Mouse (Mus musculus) neural tube, embryonic 13.5 days (tissue): Measurements from ENCODE around the gene Proca1. TPM values are rescaled to one million over a fixed set of nuclear protein-coding genes. Genes with fewer than 3 reads are reported as not detected.
A peak's percentile ranks its signal among the peaks of the same experiment; 100 is the strongest.

Experiments
- ATAC-seq: fragments of 200-750 bp; cut with Nextera tagmentation; 2 replicates; pipeline ENCODE4 v1.8.0; 2017; ENCODE audit warnings: low read depth, mild to moderate bottlenecking, moderate TSS enrichment, moderate library complexity
- H3K27ac ChIP-seq: fragments of 300-500 bp; sonication (generic); replicated peaks from 2 replicates; pipeline ENCODE4 v1.5.1; 2015; ENCODE audit warnings: moderate library complexity, mild to moderate bottlenecking, inconsistent platforms
- H3K27me3 ChIP-seq: fragments of 300-500 bp; sonication (generic); 2 replicates; pipeline ENCODE4 v1.6.1; 2015; ENCODE audit warnings: mild to moderate bottlenecking, inconsistent platforms
- H3K36me3 ChIP-seq: fragments of 300-500 bp; sonication (generic); 2 replicates; pipeline ENCODE4 v1.6.1; 2015; ENCODE audit warnings: mild to moderate bottlenecking, inconsistent platforms
- H3K4me1 ChIP-seq: fragments of 300-500 bp; sonication (generic); replicated peaks from 2 replicates; pipeline ENCODE4 v1.6.1; 2015; ENCODE audit warnings: inconsistent platforms
- H3K4me2 ChIP-seq: fragments of 300-500 bp; sonication (generic); 2 replicates; pipeline ENCODE4 v1.6.1; 2015; ENCODE audit warnings: inconsistent platforms, mild to moderate bottlenecking, moderate library complexity
- H3K4me3 ChIP-seq: fragments of 300-500 bp; sonication (generic); 2 replicates; pipeline ENCODE4 v1.5.1; 2015; ENCODE audit warnings: mild to moderate bottlenecking, inconsistent platforms
- H3K9ac ChIP-seq: fragments of 300-500 bp; sonication (generic); 2 replicates; pipeline ENCODE4 v1.6.1; 2015; ENCODE audit warnings: moderate library complexity, mild to moderate bottlenecking, inconsistent platforms
- H3K9me3 ChIP-seq: fragments of 300-500 bp; sonication (generic); 2 replicates; pipeline ENCODE4 v1.6.1; 2016; ENCODE audit warnings: inconsistent platforms
- WGBS: fragments of 180-500 bp; shearing (Covaris S2); methylation state at CpG from one replicate; pipeline ENCODE4 v1.1.7; 2015; 5-methylcytosine and 5-hydroxymethylcytosine counted together
- polyA plus RNA-seq: library from polyadenylated mRNA; unstranded; fragments of >200 nt; fragmentation: Nextera tagmentation; extraction: Ambion mirVana; gene quantifications from 2 replicates; pipeline ENCODE4 v1.2.1, GENCODE M21; 2015

Proca1 gene
- polyA plus RNA-seq, 1 experiment from 2014 or later = 2.3 TPM

DNA sequence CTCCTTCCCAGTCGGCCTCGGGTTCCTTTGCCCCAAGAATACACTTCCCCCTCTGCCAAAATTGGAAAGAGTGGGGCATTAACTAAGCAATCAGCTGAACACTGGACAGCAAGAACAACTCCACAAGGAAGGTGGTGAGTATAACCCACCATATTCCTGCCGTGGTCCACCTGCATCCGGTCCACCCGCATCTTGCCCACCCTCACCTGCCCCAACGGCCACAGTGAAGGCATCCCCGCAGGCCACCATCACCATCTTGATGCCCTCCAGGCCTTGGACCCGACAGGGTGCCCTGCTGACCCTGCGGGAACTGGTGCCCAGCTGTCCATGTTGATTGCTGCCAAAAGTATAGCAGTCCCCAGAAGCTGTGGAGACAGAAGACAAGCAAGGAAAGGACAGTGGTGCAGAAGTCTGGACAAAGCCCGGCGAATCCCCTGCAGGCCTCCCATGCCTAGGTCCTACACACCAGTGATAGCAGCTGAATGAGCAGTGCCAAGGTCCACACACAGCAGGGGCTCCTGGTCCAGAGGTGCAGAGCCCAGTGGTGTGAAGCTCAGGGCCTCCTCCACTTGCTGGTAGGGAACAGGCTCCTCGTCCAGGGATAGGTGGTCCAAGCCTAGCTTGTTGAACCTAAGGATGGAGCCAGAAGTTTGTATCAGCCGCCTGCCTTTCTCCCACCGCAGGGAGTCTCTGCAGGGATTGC, 25.8 kb upstream of the Proca1 start:
- Histone ChIP-seq H3K4me3 (no peak overlapping the region), H3K9me3 (no peaks in the 10 kb centered on the region), H3K27ac (no peak overlapping the region), H3K36me3 (peaks cover 1% of the 10 kb centered on the region; the same call in 1 of the 2 replicates), H3K4me1 (peaks cover 23% of the 10 kb centered on the region), H3K4me2 (no peak overlapping the region), H3K9ac (no peak overlapping the region), H3K27me3 (no peaks in the 10 kb centered on the region)
- no peak for ATAC-seq
- 90% methylated on average over 14 of the region's 14 CpGs for WGBS

DNA sequence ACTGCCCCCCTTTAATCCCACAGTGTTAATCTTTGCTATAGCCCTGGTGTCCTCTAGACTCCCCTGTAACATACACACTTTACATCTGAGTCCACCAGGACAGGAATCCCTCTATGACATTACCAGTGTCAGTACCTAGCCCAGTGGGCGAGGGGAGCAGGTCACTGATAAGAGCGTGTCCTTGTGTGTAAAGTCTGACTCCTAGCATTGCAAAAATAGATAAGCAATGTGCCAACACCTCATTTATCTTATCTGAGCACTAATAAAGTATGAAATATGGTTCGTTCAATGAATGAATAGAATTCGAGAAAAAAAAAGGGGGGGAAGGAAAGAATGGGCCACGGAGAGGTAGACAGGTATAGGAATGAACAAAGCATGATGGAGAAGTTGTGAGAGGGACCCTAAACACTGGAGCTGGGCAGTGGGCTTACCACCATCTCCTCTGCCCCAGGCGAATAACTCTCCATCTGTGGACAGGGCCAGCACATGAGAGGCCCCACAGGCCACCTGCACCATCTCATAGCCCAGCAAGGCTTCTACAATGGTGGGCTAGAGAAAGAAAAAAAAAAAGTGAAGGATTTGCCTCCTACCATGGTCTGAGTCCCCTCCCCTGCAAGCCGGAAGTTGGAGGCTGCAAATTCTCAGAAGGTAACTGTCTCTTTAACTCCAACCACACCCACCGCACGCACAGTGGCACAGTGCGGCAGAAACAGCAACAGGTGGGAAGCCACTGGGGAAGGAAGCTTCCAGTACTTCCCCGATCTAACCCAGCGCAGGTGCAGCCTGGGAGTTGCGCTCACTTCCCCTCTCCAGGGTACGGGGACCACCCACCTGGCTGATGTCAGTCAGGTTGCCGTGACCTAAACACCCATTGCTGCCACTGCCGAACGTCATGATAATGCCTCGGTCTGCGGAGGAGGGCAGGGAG, 24.4 kb upstream of the Proca1 start:
- no peak overlapping the region for H3K4me3 ChIP-seq
- 57% methylated on average over 19 of the region's 19 CpGs for WGBS
- H3K27me3 ChIP-seq = no peaks in the 10 kb centered on the region
- no peak overlapping the region for H3K9ac ChIP-seq
- no peaks in the 10 kb centered on the region for H3K9me3 ChIP-seq
- no peak for ATAC-seq
- no peak overlapping the region for H3K27ac ChIP-seq
- no peaks in the 10 kb centered on the region for H3K36me3 ChIP-seq
- H3K4me2 ChIP-seq = no peak overlapping the region
- peaks cover 9% of the 10 kb centered on the region for H3K4me1 ChIP-seq

DNA sequence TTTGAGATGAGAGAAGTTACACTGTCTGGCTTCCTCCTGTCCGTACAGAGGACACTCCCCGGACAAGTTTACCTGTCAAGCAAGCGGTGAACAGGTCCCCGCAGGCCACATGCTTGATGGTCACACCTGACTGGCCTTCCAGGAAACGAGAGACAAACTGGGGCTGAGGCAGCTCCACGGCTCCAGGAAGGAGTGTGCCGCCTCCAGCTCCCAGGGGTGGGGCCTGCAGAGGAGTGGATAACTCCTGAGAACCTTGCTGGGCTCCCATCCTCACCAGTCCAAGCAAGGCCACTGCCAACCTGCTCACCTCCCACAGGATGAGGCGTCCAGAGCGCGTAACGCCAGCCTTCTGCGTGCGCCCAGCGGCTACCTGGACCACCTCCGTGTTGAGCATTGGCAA, 22.9 kb upstream of the Proca1 start:
- Histone ChIP-seq H3K27ac (no peak overlapping the region), H3K4me2 (no peak overlapping the region), H3K9ac (no peak overlapping the region), H3K36me3 (no peaks in the 10 kb centered on the region), H3K4me1 (peaks cover 8% of the 10 kb centered on the region), H3K27me3 (no peaks in the 10 kb centered on the region), H3K4me3 (no peak overlapping the region), H3K9me3 (no peaks in the 10 kb centered on the region)
- WGBS = 93% methylated on average over 15 of the region's 15 CpGs
- no peak for ATAC-seq

DNA sequence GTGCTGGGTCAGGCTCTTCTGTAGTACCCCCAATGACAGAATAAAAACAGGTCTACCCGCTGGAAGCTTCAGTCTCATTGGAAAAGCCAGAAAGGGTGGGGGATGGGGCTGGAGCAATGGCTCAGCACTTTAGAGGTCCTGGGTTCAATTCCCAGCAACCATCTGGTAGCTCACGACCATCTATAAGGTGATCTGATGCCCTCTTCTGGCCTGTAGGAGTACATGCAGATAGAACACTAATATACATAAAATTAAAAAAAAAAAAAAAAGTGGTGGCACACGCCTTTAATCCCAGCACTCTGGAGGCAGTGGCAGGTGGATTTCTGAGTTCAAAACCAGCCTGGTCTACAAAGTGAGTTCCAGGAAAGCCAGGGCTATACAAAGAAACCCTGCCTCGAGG, 21.9 kb upstream of the Proca1 start:
- Histone ChIP-seq H3K4me1 (peaks cover 6% of the 10 kb centered on the region), H3K4me3 (no peak overlapping the region), H3K27me3 (no peaks in the 10 kb centered on the region), H3K9me3 (no peaks in the 10 kb centered on the region), H3K36me3 (no peaks in the 10 kb centered on the region), H3K27ac (no peak overlapping the region), H3K9ac (no peak overlapping the region), H3K4me2 (no peak overlapping the region)
- WGBS = 72% methylated on average over 4 of the region's 4 CpGs
- no peak for ATAC-seq

DNA sequence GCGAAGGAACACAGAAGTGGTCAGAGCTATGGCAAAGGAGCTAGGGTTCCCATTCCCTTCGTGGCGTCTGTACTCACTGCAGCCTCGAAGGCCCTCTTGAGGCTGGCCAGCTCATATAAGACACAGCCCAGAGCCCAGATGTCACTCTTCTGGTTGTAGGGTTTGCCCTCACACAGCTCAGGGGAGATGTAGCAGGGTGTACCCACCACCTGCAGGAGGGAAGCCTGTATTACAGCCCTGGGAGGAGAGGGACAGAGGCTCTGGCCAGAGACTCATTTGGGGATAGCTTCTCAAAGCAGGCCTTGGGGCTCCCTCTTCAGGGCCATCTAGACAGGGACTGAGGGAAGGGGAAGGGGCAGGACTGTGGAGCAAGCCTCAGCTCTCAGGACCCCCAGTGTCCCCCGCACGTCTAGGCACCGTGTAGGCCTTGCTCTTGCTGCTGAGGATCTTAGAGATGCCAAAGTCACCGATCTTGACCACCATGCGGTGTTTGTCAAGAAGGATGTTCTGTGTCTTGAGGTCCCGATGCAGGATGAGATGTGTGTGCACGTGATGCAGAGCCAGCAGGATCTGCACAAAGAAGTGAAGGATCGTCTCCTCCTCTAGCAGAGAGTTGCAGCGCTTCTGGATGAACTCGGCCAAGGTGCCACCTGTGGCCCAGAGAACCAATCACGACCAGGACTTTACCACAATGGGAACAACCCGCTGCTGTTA, 21.0 kb upstream of the Proca1 start:
- no peak for ATAC-seq
- no peaks in the 10 kb centered on the region for H3K36me3 ChIP-seq
- no peaks in the 10 kb centered on the region for H3K9me3 ChIP-seq
- H3K9ac ChIP-seq = no peak overlapping the region
- no peak overlapping the region for H3K27ac ChIP-seq
- no peak overlapping the region for H3K4me2 ChIP-seq
- no peaks in the 10 kb centered on the region for H3K27me3 ChIP-seq
- WGBS = 81% methylated on average over 16 of the region's 16 CpGs
- H3K4me3 ChIP-seq = no peak overlapping the region
- H3K4me1 ChIP-seq = peaks cover 13% of the 10 kb centered on the region

DNA sequence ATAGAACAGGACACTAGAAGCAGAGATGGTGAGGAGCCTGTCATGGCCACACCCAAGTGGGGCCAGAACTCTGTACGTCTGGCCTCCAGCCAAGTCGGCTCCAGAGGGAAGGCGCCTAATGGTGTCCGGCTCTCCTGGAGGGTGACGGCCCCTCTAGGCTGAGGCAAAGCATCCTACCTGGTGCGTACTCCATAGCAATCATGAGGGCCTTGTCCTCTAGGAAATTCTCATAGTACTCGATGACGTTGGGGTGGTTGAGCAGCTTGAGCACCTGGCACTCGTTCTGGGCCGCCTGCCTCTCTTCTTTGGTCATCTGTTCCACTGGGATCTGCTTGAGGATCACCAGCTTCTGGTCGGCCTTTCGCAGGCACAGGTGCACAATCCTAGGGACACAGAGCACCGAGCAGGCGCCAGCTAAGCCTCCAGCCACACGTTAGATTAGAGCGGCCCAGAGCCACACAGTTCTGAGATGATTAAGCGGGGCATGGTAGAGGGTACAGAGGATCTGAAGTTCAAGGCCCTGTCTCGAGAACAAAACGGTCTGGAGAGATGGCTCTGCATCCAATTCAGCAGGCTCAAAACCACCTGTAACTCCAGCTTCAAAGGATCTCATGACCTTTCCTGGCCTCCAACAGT, 20.3 kb upstream of the Proca1 start:
- H3K4me2 ChIP-seq = no peak overlapping the region
- no peaks in the 10 kb centered on the region for H3K36me3 ChIP-seq
- H3K4me1 ChIP-seq = peaks cover 18% of the 10 kb centered on the region
- no peaks in the 10 kb centered on the region for H3K27me3 ChIP-seq
- WGBS = 87% methylated on average over 19 of the region's 19 CpGs
- H3K9ac ChIP-seq = no peak overlapping the region
- H3K4me3 ChIP-seq = no peak overlapping the region
- H3K27ac ChIP-seq = no peak overlapping the region
- H3K9me3 ChIP-seq = no peaks in the 10 kb centered on the region
- no peak for ATAC-seq

DNA sequence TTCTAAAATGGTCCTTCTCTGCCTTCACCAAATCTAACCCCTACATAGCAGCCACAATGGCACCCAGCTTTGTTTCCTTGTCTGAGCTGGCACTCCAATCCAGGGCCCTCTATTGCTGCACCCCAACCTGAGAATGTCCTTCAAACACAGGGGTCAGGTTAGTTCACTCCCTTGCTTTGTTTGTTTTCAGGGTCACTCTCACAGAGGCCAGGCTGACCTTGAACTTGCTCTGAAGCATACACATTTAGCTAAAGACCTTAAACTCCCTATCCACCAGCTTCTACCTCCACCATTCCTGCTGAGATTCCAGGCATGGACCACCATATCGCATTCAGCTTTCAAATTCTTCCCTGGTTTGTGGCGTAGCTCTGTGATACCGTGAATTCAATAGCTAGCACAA, 18.7 kb upstream of the Proca1 start:
- Histone ChIP-seq H3K36me3 (peaks cover 3% of the 10 kb centered on the region), H3K4me1 (peaks cover 33% of the 10 kb centered on the region), H3K9me3 (no peaks in the 10 kb centered on the region), H3K4me3 (no peak overlapping the region), H3K27me3 (no peaks in the 10 kb centered on the region), H3K4me2 (no peak overlapping the region), H3K27ac (no peak overlapping the region), H3K9ac (no peak overlapping the region)
- no peak for ATAC-seq
- 92% methylated on average over 3 of the region's 3 CpGs for WGBS

DNA sequence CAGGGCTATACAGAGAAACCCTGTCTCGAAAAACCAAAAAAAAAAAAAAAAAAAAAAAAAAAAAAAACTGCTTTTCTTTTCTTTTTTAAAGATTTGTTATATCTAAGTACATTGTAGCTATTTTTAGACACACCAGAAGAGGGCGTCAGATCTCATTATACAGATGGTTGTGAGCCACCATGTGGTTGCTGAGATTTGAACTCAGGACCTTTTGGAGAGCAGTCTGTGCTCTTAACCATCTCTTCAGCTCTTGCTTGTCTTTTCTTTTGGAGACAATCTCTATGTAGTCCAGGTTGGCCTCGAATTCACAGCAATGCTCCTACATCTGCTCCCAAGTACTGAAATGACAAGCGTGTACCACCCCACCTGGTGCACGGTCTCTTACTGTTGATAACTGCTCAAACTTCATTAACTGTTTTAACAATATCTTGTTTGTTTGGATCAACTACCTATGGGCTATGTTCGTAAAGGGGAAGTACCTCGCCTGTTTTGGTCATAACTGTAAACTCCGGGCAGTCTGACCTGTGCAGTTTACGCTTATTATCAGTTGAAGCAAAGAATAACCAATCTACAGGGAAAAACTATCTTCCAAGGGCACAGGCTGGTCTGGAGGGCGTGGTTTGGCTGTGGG, 17.3 kb upstream of the Proca1 start:
- H3K4me1 ChIP-seq = peaks cover 47% of the 10 kb centered on the region
- peak overlapping the region; percentile 78 for H3K4me2 ChIP-seq
- peak overlapping the region; percentile 52 for H3K4me3 ChIP-seq
- WGBS = 5% methylated on average over 9 of the region's 10 CpGs
- no peak for ATAC-seq
- no peaks in the 10 kb centered on the region for H3K9me3 ChIP-seq
- H3K27ac ChIP-seq = peak overlapping the region; percentile 50
- peak overlapping the region; percentile 79; the same call in 1 of the 2 replicates for H3K9ac ChIP-seq
- peaks cover 17% of the 10 kb centered on the region for H3K36me3 ChIP-seq
- H3K27me3 ChIP-seq = no peaks in the 10 kb centered on the region

DNA sequence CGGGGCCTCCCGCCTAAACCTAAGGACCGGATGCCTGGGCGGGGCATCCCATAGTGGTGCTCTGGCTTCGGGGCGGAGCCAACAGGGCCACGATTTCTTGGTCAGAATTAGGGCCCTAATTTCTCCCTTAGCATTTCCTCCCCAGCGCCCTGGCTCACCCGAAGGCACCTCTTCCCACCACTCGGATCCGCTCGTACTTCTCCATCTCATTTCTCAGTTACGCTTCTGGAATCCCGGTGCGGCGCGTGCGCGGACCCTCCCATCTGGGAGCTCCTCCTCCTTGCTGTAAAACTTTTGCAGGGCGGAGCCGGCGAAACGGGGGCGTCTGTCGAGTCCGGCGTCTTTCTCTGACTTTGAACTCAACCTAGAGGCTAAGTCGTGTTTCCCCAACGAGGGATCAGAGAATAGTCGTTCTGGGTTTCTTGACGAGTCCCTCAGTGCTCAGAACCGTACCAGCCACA, 16.8 kb upstream of the Proca1 start, which contains the start of the genes Nek8 and Tlcd1:
Gene Nek8, minus strand, starts transcription at position 274 of the 461 bp plus-strand sequence.
Gene Tlcd1, plus strand, starts transcription at position 310 of the 461 bp plus-strand sequence.
- peak within 1 kb of the TSS; percentile 78 for H3K4me2 ChIP-seq
- peak within 1 kb of the TSS; percentile 52 for H3K4me3 ChIP-seq
- peaks cover 22% of the 10 kb centered on the region for H3K36me3 ChIP-seq
- H3K4me1 ChIP-seq = peaks cover 52% of the 10 kb centered on the region
- under 1% methylated on average over 32 of the region's 32 CpGs for WGBS
- no peaks in the 10 kb centered on the region for H3K27me3 ChIP-seq
- H3K9ac ChIP-seq = peak within 1 kb of the TSS; percentile 79
- ATAC-seq = peak; percentile 37
- H3K27ac ChIP-seq = peak within 1 kb of the TSS; percentile 87
- no peaks in the 10 kb centered on the region for H3K9me3 ChIP-seq

DNA sequence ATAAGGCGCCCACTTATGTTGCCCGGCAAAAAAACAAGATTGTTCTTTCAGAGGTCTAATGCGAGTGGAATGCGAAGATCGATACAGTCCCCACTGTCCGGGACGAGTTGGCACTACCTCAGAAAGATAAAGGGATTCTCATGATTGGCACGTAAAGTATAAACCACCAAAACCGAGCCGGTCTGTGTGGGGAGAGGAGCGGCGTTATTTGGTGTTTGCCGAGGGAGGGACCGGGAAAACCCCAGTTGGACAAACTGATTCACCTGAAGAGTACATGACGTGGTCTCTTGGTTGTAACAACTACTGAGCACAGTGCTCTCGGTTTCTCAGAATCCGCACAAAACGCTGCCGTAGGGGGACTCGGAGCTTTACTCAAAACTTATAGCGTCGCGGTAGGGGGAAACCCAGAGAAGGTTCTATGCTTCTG, 16.3 kb upstream of the Proca1 start:
- Histone ChIP-seq H3K4me2 (peak overlapping the region; percentile 78), H3K4me1 (peaks cover 57% of the 10 kb centered on the region), H3K4me3 (peak overlapping the region; percentile 52), H3K9ac (peak overlapping the region; percentile 79), H3K27me3 (no peaks in the 10 kb centered on the region), H3K9me3 (no peaks in the 10 kb centered on the region), H3K27ac (peak overlapping the region; percentile 50), H3K36me3 (peaks cover 27% of the 10 kb centered on the region)
- ATAC-seq = no peak
- WGBS = 1% methylated on average over 23 of the region's 23 CpGs

DNA sequence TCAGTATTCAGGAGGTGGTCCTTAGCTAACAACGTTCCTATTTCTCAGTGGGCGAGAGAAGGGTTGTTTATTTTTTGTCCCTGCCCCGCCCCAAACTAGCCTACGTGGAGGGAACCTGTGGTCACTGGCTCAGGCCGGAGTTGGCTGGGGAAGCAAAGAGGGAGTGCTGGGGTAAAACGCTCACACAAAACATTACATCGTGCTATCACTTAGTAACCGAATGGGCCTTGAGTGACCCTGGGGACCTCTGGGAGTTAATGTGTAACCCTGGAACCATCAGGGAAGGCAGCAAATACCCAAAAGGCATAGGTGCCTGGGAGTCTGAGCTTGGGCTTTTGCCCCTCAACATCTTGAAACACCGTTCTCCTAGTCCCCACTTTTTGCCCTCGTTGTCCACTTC, 15.8 kb upstream of the Proca1 start:
- H3K36me3 ChIP-seq = peaks cover 28% of the 10 kb centered on the region
- H3K4me3 ChIP-seq = peak overlapping the region; percentile 52
- ATAC-seq = no peak
- peaks cover 62% of the 10 kb centered on the region for H3K4me1 ChIP-seq
- peak overlapping the region; percentile 79 for H3K9ac ChIP-seq
- WGBS = under 1% methylated on average over 10 of the region's 10 CpGs
- no peaks in the 10 kb centered on the region for H3K9me3 ChIP-seq
- no peaks in the 10 kb centered on the region for H3K27me3 ChIP-seq
- H3K27ac ChIP-seq = peak overlapping the region; percentile 87
- peak overlapping the region; percentile 78 for H3K4me2 ChIP-seq
